Mouse (Mus musculus) testis, postnatal 10 days (tissue): Measurements from ENCODE around the gene Pde8b.
A peak's percentile ranks its signal among the peaks of the same experiment; 100 is the strongest.

Experiments
- DNase-seq: peaks from one replicate; pipeline ENCODE4 v3.0.0; 2021; ENCODE audit warnings: low spot score

Gene Pde8b

GRCm38 (mm10) chr13:95019345-95019744 lies 230.8 kb downstream of the Pde8b start:
- no peak for DNase-seq

GRCm38 (mm10) chr13:95017916-95018315 lies 232.2 kb downstream of the Pde8b start:
- peak; percentile 79 for DNase-seq

GRCm38 (mm10) chr13:95017278-95017677 lies 232.9 kb downstream of the Pde8b start:
- DNase-seq: no peak

GRCm38 (mm10) chr13:95011546-95012257 lies 238.4 kb downstream of the Pde8b start:
- no peak for DNase-seq

- no peak for DNase-seq
These were observed 240.9 kb downstream of the Pde8b start for GRCm38 (mm10) chr13:95009261-95009660.

GRCm38 (mm10) chr13:95007281-95007680 lies 242.9 kb downstream of the Pde8b start:
- no peak for DNase-seq

- DNase-seq: no peak
These were observed 259.6 kb downstream of the Pde8b start for GRCm38 (mm10) chr13:94990516-94990915.

- no peak for DNase-seq
These were observed 271.1 kb downstream of the Pde8b start for GRCm38 (mm10) chr13:94979081-94979480.

- DNase-seq: peak; percentile 94
These were observed 273.6 kb downstream of the Pde8b start, which contains the start of gene Wdr41 for GRCm38 (mm10) chr13:94976219-94977186. Gene Wdr41 (plus strand): TSS chr13:94976344.

GRCm38 (mm10) chr13:94975828-94976218 lies 274.3 kb downstream of the Pde8b start:
- DNase-seq: no peak
